Mouse (Mus musculus): ENCODE data around the gene Isg20. TPM values are rescaled to one million over a fixed set of nuclear protein-coding genes. Genes with fewer than 3 reads are reported as not detected.

Isg20 gene
- polyA plus RNA-seq, 2 experiments: 47.2 to 72.1 TPM

DNA sequence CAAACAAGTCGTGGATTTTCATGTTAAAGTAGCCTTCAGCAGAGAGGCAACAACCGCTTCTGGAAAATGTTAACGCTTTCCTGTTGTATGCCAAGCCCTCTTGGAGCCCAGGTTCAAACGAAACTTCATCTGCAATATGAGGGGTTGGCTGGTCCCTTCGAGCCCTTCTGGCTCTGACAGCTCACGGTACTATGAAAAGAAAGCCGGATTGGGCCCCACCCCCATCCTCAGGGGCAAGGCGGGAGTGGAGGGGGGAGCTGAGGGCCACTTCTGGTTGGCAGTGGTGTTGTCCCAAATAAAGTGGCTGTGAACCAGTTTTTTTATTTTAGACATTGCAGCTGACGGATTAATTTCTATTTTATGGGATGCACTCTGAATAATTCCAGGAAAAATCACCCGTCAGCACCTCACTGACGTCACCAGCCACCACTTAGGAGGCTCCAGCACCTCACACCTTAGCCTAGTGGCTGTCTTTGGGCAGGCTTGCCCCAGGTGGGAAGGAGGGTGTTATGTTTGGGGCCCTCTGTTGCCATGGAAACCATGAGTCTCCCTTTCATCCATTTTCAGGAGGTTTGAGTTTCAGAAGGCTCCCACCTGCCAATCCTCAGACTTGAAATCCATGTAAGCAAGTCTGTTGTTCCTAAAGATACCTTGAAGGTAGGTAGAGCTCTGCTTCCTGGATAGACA, 40.8 kb downstream of the Isg20 start:
- ATAC-seq (ENCODE audit: insufficient read depth) (no peak), DNase-seq (ENCODE audit: low read depth in 3 of 3, low spot score in 3 of 3) (no peak)
- no peak for TF ChIP-seq EP300 (IDR thresholded peaks at IDR 0.05; ENCODE audit: low read depth)
- TF ChIP-seq CTCF (IDR thresholded peaks at IDR 0.05; ENCODE audit: low read depth): no peak
- H3K4me3 ChIP-seq (ENCODE audit: insufficient read depth in 1 of 2, low read depth in 2 of 2, low read length in 2 of 2): no peak overlapping the region
- 24% methylated on average over 11 of the region's 11 CpGs for WGBS (ENCODE audit: insufficient replicate concordance)
- H3K9me3 ChIP-seq (ENCODE audit: control insufficient read depth, low read length): no peaks in the 10 kb centered on the region
- no peaks in the 10 kb centered on the region for H3K4me1 ChIP-seq (replicated peaks; ENCODE audit: control insufficient read depth in 2 of 2, insufficient read depth in 2 of 2, low read length in 1 of 2)
- H3K27ac ChIP-seq: no peak overlapping the region
- no peak overlapping the region for H3K4me2 ChIP-seq (ENCODE audit: low read depth)
- H3K9ac ChIP-seq (replicated peaks): no peak overlapping the region
- no peaks in the 10 kb centered on the region for H3K36me3 ChIP-seq (replicated peaks; ENCODE audit: control insufficient read depth, insufficient read depth, low read depth)
- no peaks in the 10 kb centered on the region for H3K27me3 ChIP-seq (ENCODE audit: control insufficient read depth, insufficient read depth, low read length)

DNA sequence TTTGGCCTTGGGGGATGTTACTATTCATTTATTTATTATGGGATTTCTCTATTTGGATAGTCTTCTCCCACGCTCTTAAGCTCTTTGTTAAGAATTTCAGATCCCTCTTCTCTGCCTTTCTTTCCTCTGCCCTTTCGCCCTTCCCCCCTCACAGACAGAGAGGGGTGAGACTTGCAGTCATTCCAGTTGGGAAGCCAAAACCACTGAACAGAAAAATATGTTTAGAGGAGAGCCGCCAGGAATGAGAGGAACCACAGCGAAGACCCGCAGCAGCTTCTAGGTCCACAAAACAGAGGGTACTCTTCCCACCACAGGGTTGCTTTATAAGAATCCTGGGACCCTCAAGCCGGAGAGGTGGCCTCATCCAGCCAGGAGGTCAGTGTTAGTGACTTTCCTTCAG, 41.4 kb downstream of the Isg20 start:
- Histone ChIP-seq H3K27ac (no peak overlapping the region), H3K9me3 (ENCODE audit: control insufficient read depth, low read length) (no peaks in the 10 kb centered on the region), H3K36me3 (replicated peaks; ENCODE audit: control insufficient read depth, insufficient read depth, low read depth) (no peaks in the 10 kb centered on the region), H3K27me3 (ENCODE audit: control insufficient read depth, insufficient read depth, low read length) (no peaks in the 10 kb centered on the region), H3K4me2 (ENCODE audit: low read depth) (no peak overlapping the region), H3K4me1 (replicated peaks; ENCODE audit: control insufficient read depth in 2 of 2, insufficient read depth in 2 of 2, low read length in 1 of 2) (no peaks in the 10 kb centered on the region), H3K9ac (replicated peaks) (no peak overlapping the region), H3K4me3 (ENCODE audit: insufficient read depth in 1 of 2, low read depth in 2 of 2, low read length in 2 of 2) (no peak overlapping the region)
- no peak for TF ChIP-seq EP300 (IDR thresholded peaks at IDR 0.05; ENCODE audit: low read depth)
- no peak for TF ChIP-seq CTCF (IDR thresholded peaks at IDR 0.05; ENCODE audit: low read depth)
- 56% methylated on average over 6 of the region's 6 CpGs for WGBS (ENCODE audit: insufficient replicate concordance)
- DNase-seq (ENCODE audit: low read depth in 3 of 3, low spot score in 3 of 3): no peak
- no peak for ATAC-seq (ENCODE audit: insufficient read depth)

DNA sequence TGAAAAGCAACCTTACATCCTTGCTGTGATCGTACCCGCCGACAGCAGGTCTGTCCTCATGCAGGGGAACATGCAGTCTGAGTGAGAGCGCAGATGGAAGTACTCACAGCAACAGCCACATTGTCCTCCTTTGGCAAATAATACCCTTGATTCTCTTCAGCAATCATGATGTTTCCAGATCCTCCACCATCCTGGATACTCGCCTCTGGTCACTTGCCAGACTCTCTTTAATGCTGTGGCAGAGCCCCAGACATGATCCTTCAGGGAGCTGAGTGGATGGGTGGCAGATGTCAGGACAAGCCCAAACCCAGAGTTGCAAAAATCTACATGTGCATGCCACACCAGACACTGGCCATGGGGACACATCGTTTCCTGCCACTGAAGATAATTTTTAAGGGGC, 41.9 kb downstream of the Isg20 start:
- DNase-seq (ENCODE audit: low read depth in 3 of 3, low spot score in 3 of 3): no peak
- no peak for TF ChIP-seq CTCF (IDR thresholded peaks at IDR 0.05; ENCODE audit: low read depth)
- no peak for TF ChIP-seq EP300 (IDR thresholded peaks at IDR 0.05; ENCODE audit: low read depth)
- Histone ChIP-seq H3K9ac (replicated peaks) (no peak overlapping the region), H3K27me3 (ENCODE audit: control insufficient read depth, insufficient read depth, low read length) (no peaks in the 10 kb centered on the region), H3K4me2 (ENCODE audit: low read depth) (no peak overlapping the region), H3K4me1 (replicated peaks; ENCODE audit: control insufficient read depth in 2 of 2, insufficient read depth in 2 of 2, low read length in 1 of 2) (no peaks in the 10 kb centered on the region), H3K27ac (no peak overlapping the region), H3K36me3 (replicated peaks; ENCODE audit: control insufficient read depth, insufficient read depth, low read depth) (no peaks in the 10 kb centered on the region), H3K9me3 (ENCODE audit: control insufficient read depth, low read length) (no peaks in the 10 kb centered on the region), H3K4me3 (ENCODE audit: insufficient read depth in 1 of 2, low read depth in 2 of 2, low read length in 2 of 2) (no peak overlapping the region)
- WGBS (ENCODE audit: insufficient replicate concordance): 64% methylated on average over 6 of the region's 6 CpGs
- ATAC-seq (ENCODE audit: insufficient read depth): no peak

DNA sequence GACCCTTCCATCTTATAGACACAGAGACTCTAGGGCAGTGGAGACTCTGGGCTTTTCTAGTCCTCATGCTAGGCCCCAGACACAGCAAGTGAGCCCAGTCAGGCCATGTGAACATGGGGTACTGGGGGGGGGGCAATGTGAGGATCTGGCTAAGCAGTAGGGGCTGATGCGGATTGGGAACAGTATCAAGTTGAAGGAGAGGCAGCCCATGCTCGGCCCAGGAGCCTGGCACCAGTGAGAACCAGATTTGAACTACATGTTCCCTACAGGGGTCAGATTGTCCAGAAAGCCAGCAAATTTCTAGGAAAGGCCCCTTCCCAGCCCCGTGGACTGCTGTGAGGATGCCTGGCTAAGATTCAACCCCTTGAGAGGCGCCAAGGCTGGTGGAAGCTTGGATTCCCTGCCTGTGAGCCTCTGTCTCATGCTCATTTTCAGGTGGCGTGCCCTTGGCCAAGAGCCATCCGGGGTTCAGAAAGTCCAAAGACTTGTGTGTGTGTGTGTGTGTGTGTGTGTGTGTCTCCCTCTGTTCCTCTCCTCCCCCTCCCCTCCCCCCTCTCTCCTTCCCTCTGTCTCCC, 45.4 kb downstream of the Isg20 start:
- no peak overlapping the region for H3K9ac ChIP-seq (replicated peaks)
- no peak overlapping the region for H3K4me2 ChIP-seq (ENCODE audit: low read depth)
- no peak overlapping the region for H3K27ac ChIP-seq
- H3K4me1 ChIP-seq (replicated peaks; ENCODE audit: control insufficient read depth in 2 of 2, insufficient read depth in 2 of 2, low read length in 1 of 2): no peaks in the 10 kb centered on the region
- ATAC-seq (ENCODE audit: insufficient read depth) (no peak), DNase-seq (ENCODE audit: low read depth in 3 of 3, low spot score in 3 of 3) (no peak)
- WGBS (ENCODE audit: insufficient replicate concordance): 52% methylated on average over 6 of the region's 6 CpGs
- TF ChIP-seq EP300 (IDR thresholded peaks at IDR 0.05; ENCODE audit: low read depth) (no peak), CTCF (IDR thresholded peaks at IDR 0.05; ENCODE audit: low read depth) (no peak)
- no peaks in the 10 kb centered on the region for H3K27me3 ChIP-seq (ENCODE audit: control insufficient read depth, insufficient read depth, low read length)
- H3K9me3 ChIP-seq (ENCODE audit: control insufficient read depth, low read length): no peaks in the 10 kb centered on the region
- no peak overlapping the region for H3K4me3 ChIP-seq (ENCODE audit: insufficient read depth in 1 of 2, low read depth in 2 of 2, low read length in 2 of 2)
- H3K36me3 ChIP-seq (replicated peaks; ENCODE audit: control insufficient read depth, insufficient read depth, low read depth): no peaks in the 10 kb centered on the region

DNA sequence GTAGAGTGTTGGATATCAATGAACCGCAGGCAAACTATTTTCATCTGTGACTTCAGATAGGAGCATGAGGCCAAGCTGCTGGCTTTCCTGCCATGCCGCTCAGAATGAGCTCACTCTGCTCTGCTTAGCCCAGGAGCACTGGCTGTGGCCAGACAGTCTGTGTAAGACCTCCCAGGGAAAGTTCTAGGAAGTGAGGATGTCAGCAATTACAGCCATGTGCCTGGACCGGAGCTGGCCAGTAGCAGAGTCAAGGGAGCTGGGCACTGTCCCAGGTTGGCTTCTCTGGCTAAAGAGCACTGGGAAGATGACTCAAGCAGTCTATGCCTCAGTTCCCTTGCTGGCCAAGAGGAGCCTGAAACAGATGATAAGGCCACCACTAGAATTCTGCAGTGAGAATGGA, 50.7 kb downstream of the Isg20 start:
- DNase-seq (ENCODE audit: low read depth in 3 of 3, low spot score in 3 of 3): no peak

More for the DNA sequence above, 50.7 kb downstream of the Isg20 start:
- WGBS (ENCODE audit: insufficient replicate concordance): 58% methylated on average over 3 of the region's 3 CpGs
- H3K36me3 ChIP-seq (replicated peaks; ENCODE audit: control insufficient read depth, insufficient read depth, low read depth): no peaks in the 10 kb centered on the region
- no peak overlapping the region for H3K4me3 ChIP-seq (ENCODE audit: insufficient read depth in 1 of 2, low read depth in 2 of 2, low read length in 2 of 2)
- no peak overlapping the region for H3K4me2 ChIP-seq (ENCODE audit: low read depth)
- TF ChIP-seq CTCF (IDR thresholded peaks at IDR 0.05; ENCODE audit: low read depth): no peak
- no peak for TF ChIP-seq EP300 (IDR thresholded peaks at IDR 0.05; ENCODE audit: low read depth)
- H3K4me1 ChIP-seq (replicated peaks; ENCODE audit: control insufficient read depth in 2 of 2, insufficient read depth in 2 of 2, low read length in 1 of 2): no peaks in the 10 kb centered on the region
- no peak overlapping the region for H3K9ac ChIP-seq (replicated peaks)
- no peaks in the 10 kb centered on the region for H3K9me3 ChIP-seq (ENCODE audit: control insufficient read depth, low read length)
- no peak for ATAC-seq (ENCODE audit: insufficient read depth)
- H3K27me3 ChIP-seq (ENCODE audit: control insufficient read depth, insufficient read depth, low read length): no peaks in the 10 kb centered on the region
- no peak overlapping the region for H3K27ac ChIP-seq

Small RNA genes lying within 50 kb of the gene (microRNA-seq; reads per million reads assigned to microRNA genes)
- gene Mir7-2: 17.8 reads per million, percentile 27 among the genes with 10 or more reads in this experiment

Other genes with a start within 250 kb of the Isg20 start
- 0.25 and 0.50 TPM in 2 replicates for gene Ntrk3, start 175.4 kb upstream of the Isg20 start, polyA plus RNA-seq (2012; rRNA removed)
- gene Ntrk3, start 175.4 kb upstream of the Isg20 start, polyA plus RNA-seq (2014; fragmentation: Nextera tagmentation; extraction: Ambion mirVana): 0.03 and 0.14 TPM in 2 replicates
- gene Mrps11, start 130.3 kb upstream of the Isg20 start, polyA plus RNA-seq (2012; rRNA removed): 41.3 and 45.2 TPM in 2 replicates
- gene Mrps11, start 130.3 kb upstream of the Isg20 start, polyA plus RNA-seq (2014; fragmentation: Nextera tagmentation; extraction: Ambion mirVana): 40.8 and 46.3 TPM in 2 replicates
- gene Mrpl46, start 129.9 kb upstream of the Isg20 start, polyA plus RNA-seq (2012; rRNA removed): 16.3 and 22.4 TPM in 2 replicates
- 52.9 and 55.1 TPM in 2 replicates for gene Mrpl46, start 129.9 kb upstream of the Isg20 start, polyA plus RNA-seq (2014; fragmentation: Nextera tagmentation; extraction: Ambion mirVana)
- gene Det1, start 66.2 kb upstream of the Isg20 start, polyA plus RNA-seq (2012; rRNA removed): 6.3 and 7.0 TPM in 2 replicates
- gene Det1, start 66.2 kb upstream of the Isg20 start, polyA plus RNA-seq (2014; fragmentation: Nextera tagmentation; extraction: Ambion mirVana): 6.9 and 7.6 TPM in 2 replicates
- 10.6 and 14.0 TPM in 2 replicates for gene Aen, start 17.6 kb upstream of the Isg20 start, polyA plus RNA-seq (2012; rRNA removed)
- gene Aen, start 17.6 kb upstream of the Isg20 start, polyA plus RNA-seq (2014; fragmentation: Nextera tagmentation; extraction: Ambion mirVana): 12.6 and 15.0 TPM in 2 replicates
- 0.04 TPM in 1 of 2 replicates, not detected in the other for gene Acan, start 140.1 kb downstream of the Isg20 start, polyA plus RNA-seq (2012; rRNA removed)
- gene Acan, start 140.1 kb downstream of the Isg20 start, polyA plus RNA-seq (2014; fragmentation: Nextera tagmentation; extraction: Ambion mirVana): not detected in 2 replicates
- gene Hapln3, start 217.6 kb downstream of the Isg20 start, polyA plus RNA-seq (2012; rRNA removed): 0.11 and 0.17 TPM in 2 replicates
- gene Hapln3, start 217.6 kb downstream of the Isg20 start, polyA plus RNA-seq (2014; fragmentation: Nextera tagmentation; extraction: Ambion mirVana): 0.11 and 0.29 TPM in 2 replicates
- 44.5 and 46.0 TPM in 2 replicates for gene Mfge8, start 235.6 kb downstream of the Isg20 start, polyA plus RNA-seq (2012; rRNA removed)
- gene Mfge8, start 235.6 kb downstream of the Isg20 start, polyA plus RNA-seq (2014; fragmentation: Nextera tagmentation; extraction: Ambion mirVana): 55.3 and 64.5 TPM in 2 replicates